ENCODE assay signal across 8 mouse cellular contexts in genomic region chr13:118386511-118387447, GRCm38 (mm10). TPM values are rescaled to one million over a fixed set of nuclear protein-coding genes. Genes with fewer than 3 reads are reported as not detected.
DNase-seq lines count a peak whose midpoint lies in the region; ATAC-seq lines count a peak whose summit lies in the region.

Gene B430218F22Rik (plus strand): TSS chr13:118386630.
Gene Mrps30 (minus strand): TSS chr13:118387252.

- no peaks in the 10 kb centered on the region for H3K27me3 ChIP-seq in hindbrain, embryonic 16.5 days (replicated peaks; ENCODE audit: control insufficient read depth, insufficient read depth, low read length)

- H3K79me2 ChIP-seq in macrophage (ENCODE audit: inconsistent target), result peaks cover 19% of the 10 kb centered on the region

- peak within 1 kb of the TSS; percentile 89 for H3K4me2 ChIP-seq in hindbrain, embryonic 16.5 days (ENCODE audit: low read length)

- H3K9ac ChIP-seq in hindbrain, embryonic 16.5 days (ENCODE audit: low read depth, low read length), result peak within 1 kb of the TSS; percentile 91

- peak; percentile 80 for DNase-seq in WW6 (ENCODE audit: low read depth, low spot score)
- DNase-seq in cerebellum, postnatal 4 days (ENCODE audit: low spot score in 2 of 2), result peak; percentile 86 to 93
- peak; percentile 96 for DNase-seq in gastrocnemius, adult 18-20 months (ENCODE audit: low spot score)
- peak; percentile 96 for DNase-seq in left cerebral cortex, adult 18-20 months (ENCODE audit: low spot score in 2 of 2)
- DNase-seq in right cerebral cortex, adult 18-20 months, result peak; percentile 96
- DNase-seq in urinary bladder, postnatal 10 days (ENCODE audit: low spot score), result peak; percentile 87

- WGBS in hindbrain, embryonic 16.5 days, result under 1% methylated on average over 89 of the region's 93 CpGs
- 1% methylated on average over 93 of the region's 93 CpGs for WGBS in macrophage (ENCODE audit: missing documents)

- H3K9me3 ChIP-seq in hindbrain, embryonic 16.5 days (ENCODE audit: control insufficient read depth, low read length), result no peaks in the 10 kb centered on the region

- peaks cover 21% of the 10 kb centered on the region for H3K36me3 ChIP-seq in hindbrain, embryonic 16.5 days (ENCODE audit: control insufficient read depth, insufficient read depth, low read length)
- peaks cover 20% of the 10 kb centered on the region for H3K36me3 ChIP-seq in macrophage (ENCODE audit: inconsistent target)

- peak; percentile 99 for ATAC-seq in hindbrain, embryonic 16.5 days

- peak within 1 kb of the TSS; percentile 70 for H3K4me3 ChIP-seq in hindbrain, embryonic 16.5 days (ENCODE audit: low read length)
- H3K4me3 ChIP-seq in macrophage (ENCODE audit: inconsistent target), result peak within 1 kb of the TSS; percentile 60

- peak within 1 kb of the TSS; percentile 79 for H3K27ac ChIP-seq in hindbrain, embryonic 16.5 days (ENCODE audit: low read depth, low read length)
- no peak within 1 kb of the TSS for H3K27ac ChIP-seq in macrophage

- peaks cover 11% of the 10 kb centered on the region for H3K4me1 ChIP-seq in hindbrain, embryonic 16.5 days (ENCODE audit: control insufficient read depth, insufficient read depth, low read depth, low read length)

RNA-seq across cellular contexts. Expression of gene B430218F22Rik, which starts in this region (rescaled TPM):
- total RNA-seq in gastrocnemius, adult 18-20 months (2021), result under 1 TPM in 1 of 2 experiments, not detected in 1; 0.19 TPM
- 0.78 and 1.3 TPM in 2 replicates for polyA plus RNA-seq in hindbrain, embryonic 16.5 days (2015; fragmentation: Nextera tagmentation; extraction: Ambion mirVana)
- under 1 TPM; 0.23 TPM for total RNA-seq in left cerebral cortex, adult 18-20 months (2021)
- total RNA-seq in macrophage (2018; cell fraction: chromatin; rRNA removed), result not detected
- total RNA-seq in macrophage (2018; cell fraction: cytosol; rRNA removed), result under 1 TPM in 16 of 26 experiments, not detected in 10; 0.09 to 0.37 (median 0.15) TPM
- total RNA-seq in macrophage (2018; cell fraction: nucleus; rRNA removed), result under 1 TPM in 1 of 26 experiments, not detected in 25; 0.42 TPM
- polyA plus RNA-seq in macrophage (2018), result not detected in 3 replicates

RNA-seq across cellular contexts. Expression of gene Mrps30, which starts in this region (rescaled TPM):
- total RNA-seq in gastrocnemius, adult 18-20 months (2021), result 10 to 100 TPM; 16.0 to 16.9 TPM
- polyA plus RNA-seq in hindbrain, embryonic 16.5 days (2015; fragmentation: Nextera tagmentation; extraction: Ambion mirVana), result 22.6 and 23.6 TPM in 2 replicates
- 10 to 100 TPM; 16.5 to 19.1 TPM for total RNA-seq in left cerebral cortex, adult 18-20 months (2021)
- total RNA-seq in macrophage (2018; cell fraction: chromatin; rRNA removed), result 10 to 100 TPM in 18 of 26 experiments, 1 to 10 TPM in 8; 3.8 to 20.8 (median 13.4) TPM
- 10 to 100 TPM in 22 of 26 experiments, 1 to 10 TPM in 4; 7.9 to 18.0 (median 12.8) TPM for total RNA-seq in macrophage (2018; cell fraction: cytosol; rRNA removed)
- 10 to 100 TPM in 13 of 26 experiments, 1 to 10 TPM in 13; 3.4 to 20.7 (median 9.4) TPM for total RNA-seq in macrophage (2018; cell fraction: nucleus; rRNA removed)
- 8.4 to 11.7 TPM (median 9.2 TPM) in 3 replicates for polyA plus RNA-seq in macrophage (2018)
